Mouse (Mus musculus) MEL (cell line): ENCODE data around the gene Dlgap1.

Experiments used
- CTCF ChIP-seq, 3 experiments: IDR thresholded peaks in 2 of 3; conservative IDR thresholded peaks in 1 of 3; 2 replicates each; pipeline ENCODE4 v1.5.1; 2011 to 2012; ENCODE audit warnings: low read length in 3 of 3, low read depth in 2 of 3, mild to moderate bottlenecking in 2 of 3, improper control_type of control experiment in 1 of 3, inconsistent platforms in 1 of 3, mixed read lengths in 1 of 3, moderate library complexity in 1 of 3; ENCODE audit not compliant: control insufficient read depth in 1 of 3, insufficient read depth in 1 of 3, poor library complexity in 1 of 3, severe bottlenecking in 1 of 3
- EP300 ChIP-seq, 2 experiments: IDR thresholded peaks; 2 replicates each; pipeline ENCODE4 v1.6.1; 2011; ENCODE audit warnings: improper control_type of control experiment in 2 of 2, low read length in 2 of 2, low read depth in 1 of 2, mild to moderate bottlenecking in 1 of 2
- HCFC1 ChIP-seq: IDR thresholded peaks from 2 replicates; pipeline ENCODE4 v1.6.1; 2012; ENCODE audit warnings: low read depth, mild to moderate bottlenecking, inconsistent platforms, low read length, improper control_type of control experiment, moderate library complexity
- MEF2A ChIP-seq: IDR thresholded peaks from 2 replicates; pipeline ENCODE4 v1.6.1; 2014; ENCODE audit warnings: low read depth, mild to moderate bottlenecking, inconsistent platforms, low read length, improper control_type of control experiment; ENCODE audit not compliant: poor library complexity, insufficient replicate concordance, severe bottlenecking; ENCODE audit errors: extremely low read depth
- TAL1 ChIP-seq: IDR thresholded peaks from 2 replicates; pipeline ENCODE4 v1.6.1; 2012; ENCODE audit warnings: mild to moderate bottlenecking, inconsistent platforms, low read length, moderate library complexity, mixed read lengths
- ZMIZ1 ChIP-seq: IDR thresholded peaks from 2 replicates; pipeline ENCODE4 v1.6.1; 2012; ENCODE audit warnings: low read depth, mild to moderate bottlenecking, inconsistent platforms, low read length, improper control_type of control experiment, moderate library complexity

DNA sequence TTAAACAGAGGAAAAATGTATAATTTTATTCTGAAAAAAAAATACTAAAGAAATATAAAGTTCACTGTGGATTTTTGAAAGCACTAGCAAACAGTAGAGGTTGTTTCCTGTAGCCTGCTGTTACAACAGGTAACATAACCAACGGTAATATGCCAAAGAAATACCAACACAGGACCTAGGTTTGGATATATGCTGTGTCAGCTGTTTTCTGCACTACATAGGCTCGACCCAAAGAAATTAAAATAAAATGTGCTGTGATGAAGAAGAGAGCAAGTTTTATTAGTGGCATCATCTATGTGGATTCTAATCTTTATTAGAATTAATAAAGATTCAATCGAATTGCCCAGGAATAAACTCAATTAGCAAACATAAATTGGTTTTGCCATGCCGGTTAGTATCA lies 378.5 kb downstream of the Dlgap1 start:
- no peak for TF ChIP-seq EP300 (IDR thresholded peaks at IDR 0.05; ENCODE audit: low read depth in 1 of 2, low read length in 2 of 2)
- no peak for TF ChIP-seq HCFC1
- TF ChIP-seq MEF2A, result no peak
- TF ChIP-seq ZMIZ1, result no peak
- TF ChIP-seq CTCF (IDR thresholded peaks at IDR 0.05 in 2 of 3, conservative IDR thresholded peaks at IDR 0.05 in 1 of 3; ENCODE audit: control insufficient read depth in 1 of 3, insufficient read depth in 1 of 3, low read depth in 2 of 3, low read length in 3 of 3, poor library complexity in 1 of 3, severe bottlenecking in 1 of 3), result no peak
- no peak for TF ChIP-seq TAL1
